Mouse (Mus musculus) spleen, adult 2 months (tissue): Measurements from ENCODE around the gene F3. TPM values are rescaled to one million over a fixed set of nuclear protein-coding genes. Genes with fewer than 3 reads are reported as not detected.
A peak's percentile ranks its signal among the peaks of the same experiment; 100 is the strongest.

Experiments used
- DNase-seq, 2 experiments: peaks; one replicate each; pipeline versions ENCODE4 v3.0.0 to v3.0.0-alpha.2; 2012 to 2021; ENCODE audit warnings: low spot score in 2 of 2, low read depth in 1 of 2
- H3K27ac ChIP-seq: fragments of 200-500 bp; 2 replicates; pipeline ENCODE4 v1.5.1; 2012; ENCODE audit warnings: low read length, inconsistent platforms; ENCODE audit not compliant: insufficient read depth
- H3K27me3 ChIP-seq: fragments of 200-500 bp; 2 replicates; pipeline ENCODE4 v1.6.1; 2012; ENCODE audit warnings: mild to moderate bottlenecking, moderate library complexity, low read length, inconsistent platforms; ENCODE audit not compliant: control insufficient read depth, insufficient read depth
- H3K36me3 ChIP-seq: fragments of 200-500 bp; 2 replicates; pipeline ENCODE4 v1.6.1; 2012; ENCODE audit warnings: mild to moderate bottlenecking, low read length, inconsistent platforms; ENCODE audit not compliant: control insufficient read depth, insufficient read depth
- H3K4me1 ChIP-seq: fragments of 200-500 bp; 2 replicates; pipeline ENCODE4 v1.6.1; 2011; ENCODE audit warnings: inconsistent platforms; ENCODE audit not compliant: control insufficient read depth, insufficient read depth, insufficient read length
- H3K4me3 ChIP-seq: fragments of 200-500 bp; 2 replicates; pipeline ENCODE4 v1.5.1; 2011; ENCODE audit warnings: mild to moderate bottlenecking, inconsistent platforms; ENCODE audit not compliant: insufficient read depth, insufficient read length; ENCODE audit errors: extremely low read depth
- CTCF ChIP-seq: fragments of 200-500 bp; IDR thresholded peaks from 2 replicates; pipeline ENCODE4 v1.5.1; 2011; ENCODE audit warnings: mild to moderate bottlenecking, inconsistent platforms; ENCODE audit not compliant: insufficient read depth, insufficient read length, insufficient replicate concordance; ENCODE audit errors: extremely low read depth
- POLR2A ChIP-seq: fragments of 200-500 bp; IDR thresholded peaks from 2 replicates; pipeline ENCODE4 v1.6.1; 2011; ENCODE audit warnings: low read depth, low read length, inconsistent platforms
- WGBS: fragments of 180-500 bp; shearing (Covaris S2); methylation state at CpG from one replicate; pipeline ENCODE4 v1.1.7; 2018; 5-methylcytosine and 5-hydroxymethylcytosine counted together
- polyA plus RNA-seq: library from polyadenylated mRNA; depleted of rRNA; stranded (reverse); fragments of >200 nt; gene quantifications from 2 replicates; pipeline ENCODE4 v1.2.3, GENCODE M21; 2012

The F3 gene
- polyA plus RNA-seq, 1 experiment: 3.1 TPM

DNA sequence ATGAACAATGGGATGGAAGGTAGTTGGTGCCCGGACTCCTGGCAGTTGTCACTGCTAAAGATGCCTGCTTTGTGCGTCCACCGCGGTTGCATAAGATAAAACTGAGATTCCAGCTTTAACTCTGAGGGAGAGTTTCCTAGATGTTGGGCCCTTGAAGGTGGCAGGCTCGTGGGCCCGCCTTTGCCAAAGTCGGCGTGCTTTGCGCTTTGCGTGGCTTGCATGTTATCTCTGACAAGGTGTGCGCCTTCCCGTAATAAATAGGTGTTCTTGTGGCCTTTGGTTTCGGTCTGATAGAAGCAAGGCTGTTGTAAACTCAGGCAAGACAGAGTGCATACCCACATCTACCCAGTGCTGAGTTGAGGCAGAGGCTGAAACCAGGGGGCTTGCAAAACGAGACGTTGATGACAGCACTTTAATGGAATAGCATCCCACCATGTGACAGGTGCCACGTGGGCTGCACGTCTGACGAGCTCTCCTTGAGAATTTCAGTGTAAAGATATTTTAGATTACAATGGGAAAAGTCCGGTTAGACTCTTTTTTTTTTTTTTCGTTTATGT, 709 bp downstream of the F3 start:
- H3K27me3 ChIP-seq: peaks cover 9% of the 10 kb centered on the region
- no peak overlapping the region for H3K27ac ChIP-seq
- H3K4me1 ChIP-seq: peaks cover 8% of the 10 kb centered on the region
- H3K4me3 ChIP-seq: no peak overlapping the region
- 31% methylated on average over 20 of the region's 20 CpGs for WGBS
- TF ChIP-seq CTCF (no peak), POLR2A (no peak)
- H3K36me3 ChIP-seq: no peaks in the 10 kb centered on the region
- no peak for DNase-seq

DNA sequence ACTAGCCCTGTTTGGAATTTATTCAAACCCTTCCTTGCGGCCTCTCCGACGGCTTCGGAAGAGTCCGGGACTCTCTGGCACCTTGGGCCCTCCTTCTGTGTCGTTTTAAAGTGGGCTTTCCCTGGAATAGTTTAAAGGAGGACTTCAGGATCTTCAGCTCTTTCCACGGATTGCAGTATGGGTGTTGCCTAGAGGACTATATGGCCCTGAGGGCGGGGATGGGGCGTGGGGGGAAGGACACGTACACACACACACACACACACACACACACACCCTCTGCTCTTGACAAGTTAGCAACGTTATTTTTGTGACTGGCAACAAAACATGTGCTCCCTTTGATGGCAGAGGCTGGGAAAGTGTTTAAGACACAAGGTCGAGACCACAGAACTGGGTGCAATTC, 1.2 kb downstream of the F3 start:
- no peak overlapping the region for H3K4me3 ChIP-seq
- TF ChIP-seq CTCF: no peak
- no peak for TF ChIP-seq POLR2A
- H3K27ac ChIP-seq: no peak overlapping the region
- peaks cover 8% of the 10 kb centered on the region for H3K4me1 ChIP-seq
- peaks cover 9% of the 10 kb centered on the region for H3K27me3 ChIP-seq
- H3K36me3 ChIP-seq: no peaks in the 10 kb centered on the region
- DNase-seq: no peak
- 67% methylated on average over 12 of the region's 12 CpGs for WGBS

DNA sequence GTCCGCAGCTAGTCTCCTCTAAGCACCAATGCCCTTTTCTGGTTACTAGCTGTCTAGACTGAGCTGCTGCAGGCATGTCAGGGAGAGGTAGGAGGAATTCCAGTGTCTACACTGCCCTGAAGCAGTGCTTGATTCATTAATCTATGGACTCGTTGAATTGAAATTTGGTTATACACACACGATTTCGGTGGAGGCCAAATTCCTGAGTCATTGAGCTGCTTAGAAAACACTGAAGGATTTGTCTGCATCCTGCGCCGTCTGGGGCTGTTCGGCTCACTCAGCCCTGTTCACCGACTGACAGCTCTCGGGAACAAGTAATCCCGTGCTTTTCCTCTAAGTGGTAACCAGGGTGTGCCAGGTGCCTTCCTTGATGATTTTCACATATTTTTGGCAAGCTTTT, 2.3 kb downstream of the F3 start:
- no peak overlapping the region for H3K4me3 ChIP-seq
- peaks cover 8% of the 10 kb centered on the region for H3K4me1 ChIP-seq
- H3K27ac ChIP-seq: no peak overlapping the region
- H3K27me3 ChIP-seq: peaks cover 9% of the 10 kb centered on the region
- no peak for DNase-seq
- 92% methylated on average over 10 of the region's 10 CpGs for WGBS
- H3K36me3 ChIP-seq: no peaks in the 10 kb centered on the region
- TF ChIP-seq POLR2A (no peak), CTCF (no peak)

- 54% methylated on average over 4 of the region's 4 CpGs for WGBS
- Histone ChIP-seq H3K4me1 (no peaks in the 10 kb centered on the region), H3K4me3 (no peak overlapping the region), H3K27me3 (no peaks in the 10 kb centered on the region), H3K36me3 (no peaks in the 10 kb centered on the region), H3K27ac (no peak overlapping the region)
- TF ChIP-seq CTCF: no peak
- TF ChIP-seq POLR2A: no peak
- no peak for DNase-seq
Measured at GRCm38 (mm10) chr3:121729678-121730077, 6.3 kb downstream of the F3 start.

DNA sequence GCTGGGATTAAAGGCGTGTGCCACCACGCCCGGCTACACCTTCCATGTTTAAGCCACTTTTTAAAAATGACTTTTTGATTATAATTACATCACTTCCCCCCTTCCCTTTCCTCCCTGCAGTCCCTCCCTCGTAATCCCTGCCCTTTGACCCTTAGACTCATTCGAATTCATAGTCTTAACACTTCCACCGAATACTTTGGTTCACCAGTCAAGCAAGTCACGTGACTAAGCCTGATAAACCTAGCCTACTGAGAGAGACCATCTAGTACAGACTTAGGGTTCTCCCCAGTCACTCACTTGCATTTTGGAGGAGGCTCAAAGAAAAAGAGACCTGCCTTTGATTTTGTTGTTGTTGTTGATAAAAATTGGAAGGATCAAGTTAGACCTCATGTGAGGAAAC, 12.2 kb downstream of the F3 start:
- Histone ChIP-seq H3K27me3 (no peaks in the 10 kb centered on the region), H3K4me1 (no peaks in the 10 kb centered on the region), H3K36me3 (no peaks in the 10 kb centered on the region), H3K27ac (no peak overlapping the region), H3K4me3 (no peak overlapping the region)
- DNase-seq: no peak
- WGBS: 86% methylated on average over 7 of the region's 7 CpGs
- TF ChIP-seq POLR2A: no peak
- TF ChIP-seq CTCF: no peak

DNA sequence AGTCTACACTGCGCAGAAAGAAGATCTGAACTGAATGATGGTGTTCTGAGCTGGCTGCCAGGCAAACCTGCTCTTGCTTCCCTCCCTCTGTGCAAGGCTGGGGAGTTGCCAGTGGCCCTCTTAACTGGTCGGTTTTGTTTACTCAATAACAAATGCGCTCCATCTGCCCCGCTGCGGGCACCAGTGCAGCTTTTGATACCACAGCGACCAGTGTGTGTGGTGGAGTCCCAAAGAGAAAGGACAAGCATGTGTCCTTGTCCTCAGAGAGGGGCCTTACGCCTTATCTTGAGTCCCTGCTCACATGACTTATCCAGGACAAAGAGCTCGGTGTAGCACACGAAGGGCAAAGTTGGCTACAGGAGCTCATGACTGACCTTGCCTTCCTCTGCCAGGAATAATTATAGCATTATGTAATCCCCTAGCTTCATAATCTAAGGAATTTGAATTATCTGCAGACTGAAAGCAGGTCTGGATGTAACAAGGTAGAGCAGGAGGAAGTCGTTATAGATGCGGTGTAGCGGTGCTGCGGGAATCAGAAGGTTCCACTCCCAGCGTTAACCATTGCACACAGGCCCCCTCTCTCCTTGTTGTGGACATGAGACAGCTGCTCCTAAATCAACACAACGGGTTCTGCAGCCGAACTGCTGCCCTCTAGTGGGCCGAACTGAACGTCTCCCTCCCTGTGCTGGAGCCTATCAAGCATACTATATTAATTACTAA, 12.8 kb downstream of the F3 start:
- DNase-seq: peak; percentile 7 to 53
- Histone ChIP-seq H3K4me3 (no peak overlapping the region), H3K27ac (no peak overlapping the region), H3K27me3 (no peaks in the 10 kb centered on the region), H3K4me1 (no peaks in the 10 kb centered on the region), H3K36me3 (no peaks in the 10 kb centered on the region)
- TF ChIP-seq POLR2A (no peak), CTCF (peak; percentile 63; the same call in 1 of the 2 replicates)
- 53% methylated on average over 18 of the region's 18 CpGs for WGBS

DNA sequence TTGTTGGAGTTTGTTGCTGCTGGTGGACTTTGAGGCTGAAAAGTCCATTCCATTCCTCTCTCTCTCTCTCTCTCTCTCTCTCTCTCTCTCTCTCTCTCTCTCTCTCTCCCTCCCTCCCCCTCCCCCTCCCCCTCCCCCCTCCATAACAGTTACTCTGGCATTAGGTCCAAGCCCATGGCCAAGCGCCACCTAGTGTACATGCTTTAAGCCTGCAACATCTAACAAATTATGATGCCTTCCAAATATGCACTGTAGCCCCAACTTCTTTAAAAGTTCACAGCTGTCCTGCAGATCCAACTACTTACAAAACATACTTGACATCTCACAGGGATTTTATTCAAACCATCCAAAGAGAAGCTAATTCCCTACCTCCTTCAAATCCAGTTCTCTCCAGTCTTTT, 14.1 kb downstream of the F3 start:
- no peak for DNase-seq
- 62% methylated on average over 1 of the region's 1 CpGs for WGBS
- TF ChIP-seq CTCF (peak; percentile 16; the same call in 1 of the 2 replicates), POLR2A (no peak)
- no peaks in the 10 kb centered on the region for H3K4me1 ChIP-seq
- no peaks in the 10 kb centered on the region for H3K36me3 ChIP-seq
- H3K27ac ChIP-seq: no peak overlapping the region
- no peak overlapping the region for H3K4me3 ChIP-seq
- H3K27me3 ChIP-seq: no peaks in the 10 kb centered on the region
